ENCODE assay signal across 9 mouse cellular contexts in the genomic region with DNA sequence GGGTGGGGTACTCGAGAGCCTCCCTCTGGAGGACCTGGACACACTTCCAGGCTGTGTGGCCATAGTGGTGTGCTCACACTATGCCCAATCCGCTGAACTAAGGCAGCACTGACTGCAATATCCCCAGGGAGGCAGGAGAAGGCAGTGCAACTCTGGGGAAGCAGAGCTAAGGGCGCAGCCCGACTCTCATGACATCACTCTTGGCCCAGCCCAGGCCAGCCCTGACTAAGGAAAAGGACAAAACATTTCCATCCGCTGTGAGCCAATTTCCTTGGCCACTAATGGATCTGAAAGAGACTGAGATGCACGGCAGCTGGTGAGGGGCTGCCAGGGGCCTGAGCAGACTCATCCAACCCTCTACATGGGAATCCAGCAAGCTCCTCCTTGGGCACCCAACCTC. TPM values are rescaled to one million over a fixed set of nuclear protein-coding genes. Genes with fewer than 3 reads are reported as not detected.
A peak's percentile ranks its signal among the peaks of the same experiment; 100 is the strongest.
DNase-seq lines count a peak whose midpoint lies in the region; ATAC-seq lines count a peak whose summit lies in the region.
"Had no signal": no experiment of that assay in that cellular context is flagged by ENCODE, and none has a peak within 500 bp of the region (broad histone marks: within the 10 kb centered on the region; RNA-seq: fewer than 3 reads in every experiment).

No protein-coding gene starts in this region.

- no peak overlapping the region for H3K4me2 ChIP-seq in hindbrain, embryonic 16.5 days (ENCODE audit: low read length)
- no peak overlapping the region for H3K4me2 ChIP-seq in heart, embryonic 12.5 days
- H3K4me2 ChIP-seq: neural tube, embryonic 12.5 days had no signal

- no peak for DNase-seq in hindbrain, embryonic 10.5 days (ENCODE audit: low spot score)
- DNase-seq in adrenal gland, adult 8-10 months: peak; percentile 55
- peak; percentile 41 to 64 for DNase-seq in layer of hippocampus, postnatal 36 days
- DNase-seq in embryo, embryonic 9.5 days (ENCODE audit: extremely low spot score): no peak
- no peak for DNase-seq in right cerebral cortex, postnatal 14 days
- no peak for DNase-seq in right cerebral cortex, postnatal 4 days

- H3K9me3 ChIP-seq in hindbrain, embryonic 16.5 days (ENCODE audit: control insufficient read depth, low read length): no peaks in the 10 kb centered on the region
- no peaks in the 10 kb centered on the region for H3K9me3 ChIP-seq in hindbrain, embryonic 10.5 days
- H3K9me3 ChIP-seq in heart, embryonic 12.5 days (replicated peaks): no peaks in the 10 kb centered on the region
- H3K9me3 ChIP-seq: neural tube, embryonic 12.5 days had no signal

- H3K4me1 ChIP-seq in hindbrain, embryonic 16.5 days (ENCODE audit: control insufficient read depth, insufficient read depth, low read depth, low read length): peaks cover 10% of the 10 kb centered on the region; the same call in 1 of the 2 replicates
- H3K4me1 ChIP-seq in hindbrain, embryonic 10.5 days (replicated peaks): peaks cover 24% of the 10 kb centered on the region
- H3K4me1 ChIP-seq in heart, embryonic 12.5 days (replicated peaks): peaks cover 44% of the 10 kb centered on the region

- H3K36me3 ChIP-seq in hindbrain, embryonic 16.5 days (ENCODE audit: control insufficient read depth, insufficient read depth, low read length): peaks cover 16% of the 10 kb centered on the region
- peaks cover 59% of the 10 kb centered on the region for H3K36me3 ChIP-seq in hindbrain, embryonic 10.5 days
- peaks cover 58% of the 10 kb centered on the region for H3K36me3 ChIP-seq in heart, embryonic 12.5 days

- no peak overlapping the region for H3K9ac ChIP-seq in hindbrain, embryonic 16.5 days (ENCODE audit: low read depth, low read length)
- no peak overlapping the region for H3K9ac ChIP-seq in heart, embryonic 12.5 days
- H3K9ac ChIP-seq: neural tube, embryonic 12.5 days had no signal

- no peak overlapping the region for H3K4me3 ChIP-seq in hindbrain, embryonic 16.5 days (ENCODE audit: low read length)
- H3K4me3 ChIP-seq in hindbrain, embryonic 10.5 days: no peak overlapping the region
- H3K4me3 ChIP-seq in heart, embryonic 12.5 days: no peak overlapping the region
- H3K4me3 ChIP-seq: neural tube, embryonic 12.5 days had no signal

- H3K27ac ChIP-seq in hindbrain, embryonic 16.5 days (ENCODE audit: low read depth, low read length): no peak overlapping the region
- H3K27ac ChIP-seq in hindbrain, embryonic 10.5 days: no peak overlapping the region
- H3K27ac ChIP-seq in heart, embryonic 12.5 days (ENCODE audit: poor library complexity, severe bottlenecking): no peak overlapping the region
- H3K27ac ChIP-seq: neural tube, embryonic 12.5 days had no signal

- WGBS in hindbrain, embryonic 16.5 days: 76% methylated on average over 6 of the region's 6 CpGs
- 87% methylated on average over 6 of the region's 6 CpGs for WGBS in hindbrain, embryonic 10.5 days
- WGBS in heart, embryonic 12.5 days: 81% methylated on average over 6 of the region's 6 CpGs

- no peaks in the 10 kb centered on the region for H3K27me3 ChIP-seq in hindbrain, embryonic 16.5 days (replicated peaks; ENCODE audit: control insufficient read depth, insufficient read depth, low read length)
- H3K27me3 ChIP-seq in hindbrain, embryonic 10.5 days (ENCODE audit: insufficient read depth, poor library complexity, severe bottlenecking): no peaks in the 10 kb centered on the region
- H3K27me3 ChIP-seq in heart, embryonic 12.5 days (replicated peaks): no peaks in the 10 kb centered on the region
- H3K27me3 ChIP-seq: neural tube, embryonic 12.5 days had no signal

- peak; percentile 64; the same call in 1 of the 2 replicates for ATAC-seq in hindbrain, embryonic 16.5 days
- ATAC-seq in heart, embryonic 12.5 days (ENCODE audit: insufficient number of reproducible peaks, low FRiP score): peak; percentile 28; the same call in 1 of the 2 replicates

RNA-seq across cellular contexts. Expression of a gene that starts 25.7 kb away (rescaled TPM):
- 42.4 and 54.9 TPM in 2 replicates for polyA plus RNA-seq in hindbrain, embryonic 16.5 days (2015; fragmentation: Nextera tagmentation; extraction: Ambion mirVana)
- 54.8 and 56.2 TPM in 2 replicates for polyA plus RNA-seq in hindbrain, embryonic 10.5 days (2016; fragmentation: Nextera tagmentation; extraction: Ambion mirVana)
- total RNA-seq in adrenal gland, adult 8-10 months (2022): 10 to 100 TPM; 39.1 to 76.8 (median 65.3) TPM
- 77.2 and 82.3 TPM in 2 replicates for polyA plus RNA-seq in heart, embryonic 12.5 days (2016; fragmentation: Nextera tagmentation; extraction: Ambion mirVana)
- total RNA-seq in layer of hippocampus, postnatal 36 days (2021): 10 to 100 TPM; 50.5 to 51.0 TPM

RNA-seq across cellular contexts. Expression of a gene that starts 31.3 kb away (rescaled TPM):
- polyA plus RNA-seq in hindbrain, embryonic 16.5 days (2015; fragmentation: Nextera tagmentation; extraction: Ambion mirVana): 1.1 and 1.2 TPM in 2 replicates
- 0.97 and 1.1 TPM in 2 replicates for polyA plus RNA-seq in hindbrain, embryonic 10.5 days (2016; fragmentation: Nextera tagmentation; extraction: Ambion mirVana)
- total RNA-seq in adrenal gland, adult 8-10 months (2022): 1 to 10 TPM; 5.2 to 6.7 (median 6.1) TPM
- 1.9 and 2.6 TPM in 2 replicates for polyA plus RNA-seq in heart, embryonic 12.5 days (2016; fragmentation: Nextera tagmentation; extraction: Ambion mirVana)
- total RNA-seq in layer of hippocampus, postnatal 36 days (2021): 1 to 10 TPM; 1.4 to 2.3 TPM

RNA-seq across cellular contexts. Expression of a gene that starts 49.5 kb away (rescaled TPM):
- 23.0 and 29.3 TPM in 2 replicates for polyA plus RNA-seq in hindbrain, embryonic 16.5 days (2015; fragmentation: Nextera tagmentation; extraction: Ambion mirVana)
- 24.2 and 25.3 TPM in 2 replicates for polyA plus RNA-seq in hindbrain, embryonic 10.5 days (2016; fragmentation: Nextera tagmentation; extraction: Ambion mirVana)
- 10 to 100 TPM; 27.8 to 36.2 (median 33.1) TPM for total RNA-seq in adrenal gland, adult 8-10 months (2022)
- polyA plus RNA-seq in heart, embryonic 12.5 days (2016; fragmentation: Nextera tagmentation; extraction: Ambion mirVana): 12.1 and 14.4 TPM in 2 replicates
- total RNA-seq in layer of hippocampus, postnatal 36 days (2021): 10 to 100 TPM; 22.3 to 23.1 TPM

Comparison
In these comparisons a context has a peak if more than half of its experiments do, and no peak if none do; other contexts are left out.
1. DNase-seq: peak in adrenal gland, adult 8-10 months (single experiment) and layer of hippocampus, postnatal 36 days (2 of 2); none in hindbrain, embryonic 10.5 days (single experiment), embryo, embryonic 9.5 days (single experiment), right cerebral cortex, postnatal 14 days (single experiment) and right cerebral cortex, postnatal 4 days (single experiment).